Mouse (Mus musculus) liver, embryonic 14.5 days (tissue): ENCODE measurements around the gene Galnt4. TPM values are rescaled to one million over a fixed set of nuclear protein-coding genes. Genes with fewer than 3 reads are reported as not detected.

Experiments
- ATAC-seq: fragments of 200-750 bp; cut with Nextera tagmentation; 2 replicates; pipeline ENCODE4 v1.8.0; 2017; ENCODE audit warnings: moderate number of reproducible peaks, mild to moderate bottlenecking, moderate library complexity; ENCODE audit not compliant: insufficient read depth
- DNase-seq, 3 experiments: peaks; one replicate each; pipeline ENCODE4 v3.0.0-alpha.2; 2012 to 2013; ENCODE audit warnings: low read depth in 3 of 3, low spot score in 3 of 3
- H3K27ac ChIP-seq: fragments of 300-500 bp; sonication (generic); 2 replicates; pipeline ENCODE4 v1.5.1; 2014; ENCODE audit warnings: moderate library complexity, mild to moderate bottlenecking, control low read depth, inconsistent platforms
- H3K27me3 ChIP-seq: fragments of 300-500 bp; sonication (generic); 2 replicates; pipeline ENCODE4 v1.6.1; 2014; ENCODE audit warnings: mild to moderate bottlenecking, low read length, moderate library complexity; ENCODE audit not compliant: control insufficient read depth, insufficient read depth
- H3K36me3 ChIP-seq: fragments of 300-500 bp; sonication (generic); replicated peaks from 2 replicates; pipeline ENCODE4 v1.6.1; 2014; ENCODE audit warnings: low read depth; ENCODE audit not compliant: control insufficient read depth, insufficient read depth
- H3K4me1 ChIP-seq, 2 experiments: fragments of 200-500 bp in 1 of 2; fragments of 300-500 bp in 1 of 2; sonication (generic) in 1 of 2; replicated peaks; 2 replicates each; pipeline ENCODE4 v1.6.1; 2012 to 2014; ENCODE audit warnings: antibody characterized with exemption in 1 of 2, inconsistent platforms in 1 of 2, low read length in 1 of 2; ENCODE audit not compliant: control insufficient read depth in 2 of 2, insufficient read depth in 2 of 2
- H3K4me2 ChIP-seq: fragments of 300-500 bp; sonication (generic); 2 replicates; pipeline ENCODE4 v1.6.1; 2014; ENCODE audit warnings: low read depth, mild to moderate bottlenecking, control low read depth, moderate library complexity
- H3K4me3 ChIP-seq, 2 experiments: fragments of 200-500 bp in 1 of 2; fragments of 300-500 bp in 1 of 2; sonication (generic) in 1 of 2; 2 replicates each; pipeline ENCODE4 v1.5.1; 2012 to 2014; ENCODE audit warnings: low read depth in 2 of 2, low read length in 2 of 2, mild to moderate bottlenecking in 2 of 2, control low read depth in 1 of 2, inconsistent platforms in 1 of 2, moderate library complexity in 1 of 2; ENCODE audit not compliant: insufficient read depth in 1 of 2
- H3K9ac ChIP-seq: fragments of 300-500 bp; sonication (generic); replicated peaks from 2 replicates; pipeline ENCODE4 v1.6.1; 2014; ENCODE audit warnings: mild to moderate bottlenecking, control low read depth, moderate library complexity
- H3K9me3 ChIP-seq: fragments of 300-500 bp; sonication (generic); 2 replicates; pipeline ENCODE4 v1.6.1; 2016; ENCODE audit warnings: low read length, mixed read lengths; ENCODE audit not compliant: control insufficient read depth
- CTCF ChIP-seq: IDR thresholded peaks from 2 replicates; pipeline ENCODE4 v1.5.1; 2016; ENCODE audit warnings: antibody characterized with exemption, low read depth, control low read depth
- EP300 ChIP-seq: IDR thresholded peaks from 2 replicates; pipeline ENCODE4 v1.6.1; 2016; ENCODE audit warnings: antibody characterized with exemption, low read depth
- WGBS: fragments of 180-500 bp; shearing (Covaris S2); extraction: QIAGEN DNeasy Blood & Tissue Kit; methylation state at CpG from one replicate; pipeline ENCODE4 v1.1.7; 2014; ENCODE audit not compliant: insufficient replicate concordance; 5-methylcytosine and 5-hydroxymethylcytosine counted together
- polyA plus RNA-seq, 2 experiments: library from polyadenylated mRNA; depleted of rRNA in 1 of 2; stranded (reverse) in 1 of 2; unstranded in 1 of 2; fragments of >200 nt; fragmentation: Nextera tagmentation in 1 of 2; extraction: Ambion mirVana in 1 of 2; gene quantifications; 2 replicates each; pipeline versions ENCODE4 v1.2.1 to v1.2.3; 2012 to 2014

Galnt4 gene
- polyA plus RNA-seq, 2 experiments: 0.81 to 2.7 TPM

DNA sequence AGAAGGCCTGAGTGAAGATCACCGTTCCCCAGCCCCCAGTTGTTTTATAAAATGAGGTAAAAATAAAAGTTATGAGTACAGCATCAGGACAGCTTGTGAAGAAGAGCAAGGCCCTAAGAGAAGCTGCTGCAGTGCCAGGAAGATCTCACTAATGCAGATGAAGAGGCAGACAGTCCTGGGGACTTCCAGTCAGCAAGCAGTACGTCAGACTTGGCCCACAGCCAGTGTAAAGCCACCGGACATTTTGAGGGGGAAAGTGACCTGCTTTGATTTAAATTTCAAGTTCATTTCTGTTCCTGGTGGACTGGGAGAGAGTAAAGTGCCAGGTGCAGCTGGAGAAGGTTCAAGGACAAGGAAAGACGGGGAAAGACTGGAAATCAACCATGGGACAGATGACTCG lies 28.4 kb downstream of the Galnt4 start:
- Histone ChIP-seq H3K27ac (no peak overlapping the region), H3K27me3 (no peaks in the 10 kb centered on the region), H3K36me3 (no peaks in the 10 kb centered on the region), H3K9me3 (no peaks in the 10 kb centered on the region), H3K4me3 (no peak overlapping the region), H3K9ac (no peak overlapping the region), H3K4me1 (no peaks in the 10 kb centered on the region), H3K4me2 (no peak overlapping the region)
- TF ChIP-seq EP300 (no peak), CTCF (no peak)
- ATAC-seq (no peak), DNase-seq (no peak)
- 67% methylated on average over 5 of the region's 5 CpGs for WGBS

DNA sequence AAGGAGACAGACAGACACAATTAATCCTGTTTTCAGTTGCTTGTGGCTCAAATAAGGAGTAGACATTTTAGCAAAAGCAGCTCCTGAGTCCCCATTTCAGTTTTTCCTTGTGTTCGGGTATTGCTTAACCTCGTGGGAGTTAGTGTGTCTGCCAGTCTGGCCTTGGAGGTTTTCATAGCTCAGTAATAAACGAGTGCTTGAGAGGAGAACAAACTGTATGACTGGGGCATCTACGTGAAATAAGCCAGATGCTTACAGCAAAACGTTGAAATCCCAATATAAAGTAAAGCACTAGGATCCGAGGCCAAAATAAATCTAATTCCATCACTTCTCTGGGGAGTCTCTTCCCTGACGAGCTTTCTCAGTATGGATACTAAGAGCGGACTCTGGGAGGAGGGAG lies 37.7 kb downstream of the Galnt4 start:
- Histone ChIP-seq H3K36me3 (no peaks in the 10 kb centered on the region), H3K9me3 (no peaks in the 10 kb centered on the region), H3K4me3 (no peak overlapping the region), H3K27me3 (no peaks in the 10 kb centered on the region), H3K4me2 (no peak overlapping the region), H3K9ac (no peak overlapping the region), H3K27ac (no peak overlapping the region), H3K4me1 (no peaks in the 10 kb centered on the region; a peak in 1 of 4 replicates)
- 71% methylated on average over 8 of the region's 8 CpGs for WGBS
- no peak for DNase-seq
- no peak for ATAC-seq
- TF ChIP-seq CTCF: no peak
- no peak for TF ChIP-seq EP300

DNA sequence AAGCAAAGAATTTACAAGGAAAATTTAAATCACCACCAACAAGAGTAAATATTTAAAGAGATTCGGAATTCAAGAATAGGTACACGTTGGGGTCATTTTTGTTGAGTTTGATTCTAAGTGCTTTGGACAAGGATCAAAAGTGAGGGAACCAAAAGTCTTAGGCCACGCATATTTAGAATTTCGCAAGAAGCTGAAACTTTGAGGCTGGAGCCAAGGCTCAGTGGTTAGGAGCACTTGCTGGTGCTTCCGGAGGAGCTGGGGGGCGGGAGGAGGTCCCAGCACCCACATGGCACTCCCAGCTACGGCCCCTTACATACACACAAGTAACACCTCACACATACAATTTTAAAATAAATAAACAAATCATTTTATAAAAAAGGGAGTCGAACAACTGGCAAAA lies 38.6 kb downstream of the Galnt4 start:
- ATAC-seq (no peak), DNase-seq (no peak)
- no peak overlapping the region for H3K27ac ChIP-seq
- no peaks in the 10 kb centered on the region for H3K27me3 ChIP-seq
- H3K9ac ChIP-seq: no peak overlapping the region
- H3K36me3 ChIP-seq: no peaks in the 10 kb centered on the region
- peaks cover 6% of the 10 kb centered on the region in 2 experiments for H3K4me1 ChIP-seq
- no peaks in the 10 kb centered on the region for H3K9me3 ChIP-seq
- WGBS: 72% methylated on average over 8 of the region's 8 CpGs
- no peak for TF ChIP-seq EP300
- TF ChIP-seq CTCF: no peak
- H3K4me3 ChIP-seq: no peak overlapping the region
- H3K4me2 ChIP-seq: no peak overlapping the region

DNA sequence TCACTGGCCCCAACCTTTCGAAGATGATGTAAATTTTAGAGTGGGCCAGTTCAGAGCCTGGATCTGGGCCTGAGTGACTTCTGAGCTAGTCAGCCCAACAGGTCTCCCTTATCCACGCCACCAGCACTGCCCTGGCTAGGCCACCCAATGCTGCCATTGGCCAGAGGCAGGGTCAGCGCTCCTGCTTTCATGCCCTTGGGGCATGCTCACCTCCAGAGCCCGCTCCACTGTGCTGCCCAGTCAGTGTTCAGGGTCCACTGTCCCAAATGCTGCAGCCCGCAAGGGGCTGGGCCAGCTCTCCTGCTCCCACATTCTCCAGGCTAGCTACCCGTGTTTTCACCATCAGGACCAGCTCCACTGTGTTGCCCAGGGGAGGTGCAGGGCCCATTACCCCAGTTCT lies 42.1 kb downstream of the Galnt4 start:
- WGBS: 76% methylated on average over 6 of the region's 6 CpGs
- Histone ChIP-seq H3K4me1 (peaks cover 8 to 11% of the 10 kb centered on the region in 2 experiments), H3K9ac (no peak overlapping the region), H3K36me3 (no peaks in the 10 kb centered on the region), H3K27ac (no peak overlapping the region), H3K27me3 (no peaks in the 10 kb centered on the region), H3K4me2 (no peak overlapping the region), H3K4me3 (no peak overlapping the region), H3K9me3 (no peaks in the 10 kb centered on the region)
- no peak for TF ChIP-seq CTCF
- TF ChIP-seq EP300: no peak
- DNase-seq: no peak
- no peak for ATAC-seq

DNA sequence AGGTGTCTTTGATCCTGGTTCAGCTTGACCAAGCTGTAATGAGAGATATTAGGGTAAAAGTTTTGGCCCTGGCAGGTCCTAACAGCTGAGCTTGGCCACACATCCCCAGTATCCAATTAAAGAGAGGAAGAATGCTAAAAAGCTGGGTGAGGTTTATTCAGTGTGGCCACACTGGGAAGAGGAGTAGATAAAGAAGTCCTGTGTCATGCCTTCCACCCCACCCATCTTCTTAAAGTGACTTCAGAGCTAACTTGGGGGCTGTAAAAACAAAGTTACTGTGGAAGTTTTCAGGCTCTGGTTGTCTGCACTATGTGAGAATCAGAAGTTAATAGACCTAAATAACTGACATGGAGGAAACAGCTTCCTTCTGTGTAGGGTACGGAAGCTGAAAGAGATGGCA lies 43.6 kb downstream of the Galnt4 start:
- 71% methylated on average over 1 of the region's 1 CpGs for WGBS
- TF ChIP-seq CTCF (no peak), EP300 (no peak)
- H3K4me2 ChIP-seq: no peak overlapping the region; the same call in 1 of the 2 replicates

More for the DNA sequence above, 43.6 kb downstream of the Galnt4 start:
- Histone ChIP-seq H3K9me3 (no peaks in the 10 kb centered on the region), H3K9ac (no peak overlapping the region), H3K4me1 (peaks cover 8 to 11% of the 10 kb centered on the region in 2 experiments), H3K27me3 (no peaks in the 10 kb centered on the region), H3K4me3 (no peak overlapping the region), H3K27ac (no peak overlapping the region), H3K36me3 (no peaks in the 10 kb centered on the region)
- DNase-seq (peak in 1 of 3 experiments; percentile 30), ATAC-seq (peak; percentile 73; the same call in 1 of the 2 replicates)
